Mouse (Mus musculus) liver, embryonic 11.5 days (tissue): ENCODE results near the gene Hspa5. TPM values are rescaled to one million over a fixed set of nuclear protein-coding genes. Genes with fewer than 3 reads are reported as not detected.
"Not testable (repeated sequence)": the region's sequence is repeated elsewhere in the genome, so short reads cannot be mapped to it uniquely, and the experiment has no call there.

Experiments used
- ATAC-seq: fragments of 200-750 bp; cut with Nextera tagmentation; replicated peaks from 2 replicates; pipeline ENCODE4 v1.8.0; 2017; ENCODE audit warnings: moderate number of reproducible peaks, mild to moderate bottlenecking, moderate TSS enrichment, moderate library complexity; ENCODE audit not compliant: low FRiP score
- DNase-seq: peaks from one replicate; pipeline ENCODE4 v3.0.0-alpha.2; 2017; ENCODE audit warnings: low spot score
- H3K27ac ChIP-seq: fragments of 300-500 bp; sonication (generic); 2 replicates; pipeline ENCODE4 v1.5.1; 2014; ENCODE audit warnings: mild to moderate bottlenecking, low read depth, low read length, control low read depth
- H3K27me3 ChIP-seq: fragments of 300-500 bp; sonication (generic); replicated peaks from 2 replicates; pipeline ENCODE4 v1.6.1; 2014; ENCODE audit warnings: low read length, mixed read lengths; ENCODE audit not compliant: control insufficient read depth, insufficient read depth
- H3K36me3 ChIP-seq: fragments of 300-500 bp; sonication (generic); 2 replicates; pipeline ENCODE4 v1.6.1; 2014; ENCODE audit warnings: mild to moderate bottlenecking, low read length, moderate library complexity, mixed read lengths; ENCODE audit not compliant: control insufficient read depth, insufficient read depth
- H3K4me1 ChIP-seq: fragments of 300-500 bp; sonication (generic); replicated peaks from 2 replicates; pipeline ENCODE4 v1.6.1; 2014; ENCODE audit warnings: low read length, mixed read lengths; ENCODE audit not compliant: control insufficient read depth, insufficient read depth
- H3K4me2 ChIP-seq: fragments of 300-500 bp; sonication (generic); 2 replicates; pipeline ENCODE4 v1.6.1; 2014; ENCODE audit warnings: mild to moderate bottlenecking, control low read depth, moderate library complexity
- H3K4me3 ChIP-seq: fragments of 300-500 bp; sonication (generic); 2 replicates; pipeline ENCODE4 v1.5.1; 2014; ENCODE audit warnings: low read depth, low read length, control low read depth
- H3K9ac ChIP-seq: fragments of 300-500 bp; sonication (generic); 2 replicates; pipeline ENCODE4 v1.6.1; 2014; ENCODE audit warnings: low read depth, low read length, control low read depth
- H3K9me3 ChIP-seq: fragments of 300-500 bp; sonication (generic); 2 replicates; pipeline ENCODE4 v1.6.1; 2016; ENCODE audit warnings: low read length, inconsistent platforms, mixed read lengths; ENCODE audit not compliant: control insufficient read depth
- WGBS: fragments of 180-500 bp; shearing (Covaris S2); extraction: QIAGEN DNeasy Blood & Tissue Kit; methylation state at CpG from one replicate; pipeline ENCODE4 v1.1.7; 2014; 5-methylcytosine and 5-hydroxymethylcytosine counted together
- polyA plus RNA-seq: library from polyadenylated mRNA; unstranded; fragments of >200 nt; fragmentation: Nextera tagmentation; extraction: Ambion mirVana; gene quantifications from 2 replicates; pipeline ENCODE4 v1.2.1, GENCODE M21; 2014

Hspa5 gene
- polyA plus RNA-seq, 1 experiment from 2014 or later, result 964 TPM

- DNase-seq, result no peak
- H3K27me3 ChIP-seq, result no peaks in the 10 kb centered on the region
- no peak overlapping the region for H3K27ac ChIP-seq
- peaks cover 17% of the 10 kb centered on the region for H3K36me3 ChIP-seq
- WGBS, result 78% methylated on average over 1 of the region's 1 CpGs
- H3K9me3 ChIP-seq, result no peaks in the 10 kb centered on the region
- no peak overlapping the region for H3K9ac ChIP-seq
- no peak overlapping the region for H3K4me3 ChIP-seq
- peak overlapping the region; percentile 35 for H3K4me2 ChIP-seq
- H3K4me1 ChIP-seq, result peaks cover 34% of the 10 kb centered on the region
- no peak for ATAC-seq
Observed at GRCm38 (mm10) chr2:34809568-34809967, 37.8 kb downstream of the Hspa5 start.

- ATAC-seq (peak; percentile 58), DNase-seq (no peak)
- WGBS, result 89% methylated on average over 3 of the region's 3 CpGs
- no peak overlapping the region; the same call in none of the 2 replicates for H3K27ac ChIP-seq
- no peaks in the 10 kb centered on the region for H3K27me3 ChIP-seq
- no peak overlapping the region for H3K9ac ChIP-seq
- no peaks in the 10 kb centered on the region for H3K9me3 ChIP-seq
- peaks cover 24% of the 10 kb centered on the region for H3K4me1 ChIP-seq
- no peak overlapping the region for H3K4me3 ChIP-seq
- H3K36me3 ChIP-seq, result peaks cover 15% of the 10 kb centered on the region
- no peak overlapping the region for H3K4me2 ChIP-seq
Observed at GRCm38 (mm10) chr2:34810775-34811174, 39.0 kb downstream of the Hspa5 start.

- Histone ChIP-seq H3K4me3 (no peak overlapping the region), H3K4me2 (no peak overlapping the region), H3K27ac (no peak overlapping the region), H3K27me3 (no peaks in the 10 kb centered on the region), H3K9ac (no peak overlapping the region), H3K36me3 (peaks cover 20% of the 10 kb centered on the region), H3K9me3 (no peaks in the 10 kb centered on the region), H3K4me1 (peaks cover 21% of the 10 kb centered on the region)
- no peak for ATAC-seq
- no peak for DNase-seq
- WGBS, result 79% methylated on average over 7 of the region's 7 CpGs
Observed at GRCm38 (mm10) chr2:34812706-34813105, 40.9 kb downstream of the Hspa5 start.

- peaks cover 25% of the 10 kb centered on the region for H3K36me3 ChIP-seq
- H3K27ac ChIP-seq, H3K4me2 ChIP-seq, H3K9ac ChIP-seq, DNase-seq, H3K27me3 ChIP-seq, H3K4me3 ChIP-seq, ATAC-seq, H3K9me3 ChIP-seq, H3K4me1 ChIP-seq: not testable (repeated sequence)
- WGBS, result 89% methylated on average over 2 of the region's 2 CpGs
Observed at GRCm38 (mm10) chr2:34815893-34816292, 44.1 kb downstream of the Hspa5 start.

- Histone ChIP-seq H3K4me2 (no peak overlapping the region), H3K27ac (no peak overlapping the region), H3K36me3 (peaks cover 26% of the 10 kb centered on the region), H3K4me1 (peaks cover 9% of the 10 kb centered on the region), H3K27me3 (no peaks in the 10 kb centered on the region), H3K9me3 (no peaks in the 10 kb centered on the region), H3K4me3 (no peak overlapping the region), H3K9ac (no peak overlapping the region)
- ATAC-seq (no peak), DNase-seq (no peak)
- 95% methylated on average over 2 of the region's 2 CpGs for WGBS
Observed at GRCm38 (mm10) chr2:34818492-34818891, 46.7 kb downstream of the Hspa5 start.

GRCm38 (mm10) chr2:34825827-34826459 is 54.2 kb downstream of the Hspa5 start, which contains the start of gene Fbxw2:
TSS of gene Fbxw2 (minus strand) at chr2:34826311.
- Histone ChIP-seq H3K4me3 (peak within 1 kb of the TSS; percentile 86), H3K4me2 (peak within 1 kb of the TSS; percentile 85), H3K9ac (peak within 1 kb of the TSS; percentile 90), H3K27me3 (no peaks in the 10 kb centered on the region), H3K9me3 (no peaks in the 10 kb centered on the region), H3K36me3 (peaks cover 6% of the 10 kb centered on the region), H3K4me1 (peaks cover 26% of the 10 kb centered on the region), H3K27ac (peak within 1 kb of the TSS; percentile 87)
- DNase-seq, result peak; percentile 90
- under 1% methylated on average over 55 of the region's 57 CpGs for WGBS
- peak; percentile 98 for ATAC-seq

- Histone ChIP-seq H3K9ac (peak overlapping the region; percentile 90), H3K4me2 (peak overlapping the region; percentile 85), H3K4me1 (peaks cover 26% of the 10 kb centered on the region), H3K9me3 (no peaks in the 10 kb centered on the region), H3K27me3 (no peaks in the 10 kb centered on the region), H3K27ac (peak overlapping the region; percentile 87), H3K36me3 (peaks cover 2% of the 10 kb centered on the region; the same call in 1 of the 2 replicates), H3K4me3 (peak overlapping the region; percentile 86)
- WGBS, result 32% methylated on average over 20 of the region's 21 CpGs
- ATAC-seq, result no peak; the same call in 1 of the 2 replicates
- DNase-seq, result peak; percentile 39
Observed at GRCm38 (mm10) chr2:34826460-34827231, 54.9 kb downstream of the Hspa5 start.
